Mouse (Mus musculus): Measurements from ENCODE around the gene Pde1c. TPM values are rescaled to one million over a fixed set of nuclear protein-coding genes. Genes with fewer than 3 reads are reported as not detected.

Pde1c gene
- polyA plus RNA-seq, 1 experiment from 2014 or later, result 2.7 TPM

GRCm38 (mm10) chr6:56310318-56310717, 258.6 kb downstream of the Pde1c start:
- ATAC-seq (replicated peaks; ENCODE audit: insufficient number of reproducible peaks, low FRiP score, low TSS enrichment, low read depth) (no peak), DNase-seq (ENCODE audit: low spot score) (no peak)
- Histone ChIP-seq H3K9me3 (replicated peaks; ENCODE audit: control insufficient read depth, low read length) (no peaks in the 10 kb centered on the region), H3K4me1 (ENCODE audit: control insufficient read depth, insufficient read depth, low read length) (no peaks in the 10 kb centered on the region), H3K4me3 (ENCODE audit: low read depth, low read length) (no peak overlapping the region), H3K27me3 (ENCODE audit: control insufficient read depth, insufficient read depth, low read length) (no peaks in the 10 kb centered on the region), H3K9ac (replicated peaks; ENCODE audit: low read length) (no peak overlapping the region), H3K27ac (replicated peaks; ENCODE audit: low read depth, low read length) (no peak overlapping the region), H3K4me2 (ENCODE audit: low read depth, low read length) (no peak overlapping the region), H3K36me3 (replicated peaks; ENCODE audit: control insufficient read depth, insufficient read depth, low read depth, low read length) (no peaks in the 10 kb centered on the region)

GRCm38 (mm10) chr6:56306066-56306465, 262.8 kb downstream of the Pde1c start:
- no peak overlapping the region for H3K4me3 ChIP-seq (ENCODE audit: low read depth, low read length)
- no peak for DNase-seq (ENCODE audit: low spot score)
- no peaks in the 10 kb centered on the region for H3K9me3 ChIP-seq (replicated peaks; ENCODE audit: control insufficient read depth, low read length)
- no peaks in the 10 kb centered on the region for H3K4me1 ChIP-seq (ENCODE audit: control insufficient read depth, insufficient read depth, low read length)
- 96% methylated on average over 2 of the region's 2 CpGs for WGBS
- ATAC-seq (replicated peaks; ENCODE audit: insufficient number of reproducible peaks, low FRiP score, low TSS enrichment, low read depth), result no peak
- H3K27me3 ChIP-seq (ENCODE audit: control insufficient read depth, insufficient read depth, low read length), result no peaks in the 10 kb centered on the region
- no peaks in the 10 kb centered on the region for H3K36me3 ChIP-seq (replicated peaks; ENCODE audit: control insufficient read depth, insufficient read depth, low read depth, low read length)
- no peak overlapping the region for H3K27ac ChIP-seq (replicated peaks; ENCODE audit: low read depth, low read length)
- no peak overlapping the region for H3K4me2 ChIP-seq (ENCODE audit: low read depth, low read length)
- no peak overlapping the region for H3K9ac ChIP-seq (replicated peaks; ENCODE audit: low read length)

GRCm38 (mm10) chr6:56292176-56292575, 276.7 kb downstream of the Pde1c start:
- Histone ChIP-seq H3K27me3 (ENCODE audit: control insufficient read depth, insufficient read depth, low read length) (no peaks in the 10 kb centered on the region), H3K4me1 (ENCODE audit: control insufficient read depth, insufficient read depth, low read length) (no peaks in the 10 kb centered on the region), H3K36me3 (replicated peaks; ENCODE audit: control insufficient read depth, insufficient read depth, low read depth, low read length) (no peaks in the 10 kb centered on the region), H3K4me3 (ENCODE audit: low read depth, low read length) (no peak overlapping the region), H3K9ac (replicated peaks; ENCODE audit: low read length) (no peak overlapping the region), H3K4me2 (ENCODE audit: low read depth, low read length) (no peak overlapping the region), H3K27ac (replicated peaks; ENCODE audit: low read depth, low read length) (no peak overlapping the region), H3K9me3 (replicated peaks; ENCODE audit: control insufficient read depth, low read length) (no peaks in the 10 kb centered on the region)
- DNase-seq (ENCODE audit: low spot score) (no peak), ATAC-seq (replicated peaks; ENCODE audit: insufficient number of reproducible peaks, low FRiP score, low TSS enrichment, low read depth) (no peak)
- WGBS, result 72% methylated on average over 1 of the region's 1 CpGs

GRCm38 (mm10) chr6:56289307-56289706, 279.6 kb downstream of the Pde1c start:
- WGBS, result 71% methylated on average over 2 of the region's 2 CpGs
- no peaks in the 10 kb centered on the region for H3K27me3 ChIP-seq (ENCODE audit: control insufficient read depth, insufficient read depth, low read length)
- no peak overlapping the region for H3K9ac ChIP-seq (replicated peaks; ENCODE audit: low read length)
- ATAC-seq (replicated peaks; ENCODE audit: insufficient number of reproducible peaks, low FRiP score, low TSS enrichment, low read depth) (no peak), DNase-seq (ENCODE audit: low spot score) (no peak)
- no peak overlapping the region for H3K4me2 ChIP-seq (ENCODE audit: low read depth, low read length)
- H3K36me3 ChIP-seq (replicated peaks; ENCODE audit: control insufficient read depth, insufficient read depth, low read depth, low read length), result no peaks in the 10 kb centered on the region
- H3K4me3 ChIP-seq (ENCODE audit: low read depth, low read length), result no peak overlapping the region
- no peak overlapping the region for H3K27ac ChIP-seq (replicated peaks; ENCODE audit: low read depth, low read length)
- no peaks in the 10 kb centered on the region for H3K4me1 ChIP-seq (ENCODE audit: control insufficient read depth, insufficient read depth, low read length)
- H3K9me3 ChIP-seq (replicated peaks; ENCODE audit: control insufficient read depth, low read length), result no peaks in the 10 kb centered on the region

- Histone ChIP-seq H3K4me1 (ENCODE audit: control insufficient read depth, insufficient read depth, low read length) (no peaks in the 10 kb centered on the region), H3K27ac (replicated peaks; ENCODE audit: low read depth, low read length) (no peak overlapping the region), H3K36me3 (replicated peaks; ENCODE audit: control insufficient read depth, insufficient read depth, low read depth, low read length) (no peaks in the 10 kb centered on the region), H3K9ac (replicated peaks; ENCODE audit: low read length) (no peak overlapping the region), H3K4me2 (ENCODE audit: low read depth, low read length) (no peak overlapping the region), H3K27me3 (ENCODE audit: control insufficient read depth, insufficient read depth, low read length) (no peaks in the 10 kb centered on the region), H3K9me3 (replicated peaks; ENCODE audit: control insufficient read depth, low read length) (no peaks in the 10 kb centered on the region), H3K4me3 (ENCODE audit: low read depth, low read length) (no peak overlapping the region)
- DNase-seq (ENCODE audit: low spot score) (no peak), ATAC-seq (replicated peaks; ENCODE audit: insufficient number of reproducible peaks, low FRiP score, low TSS enrichment, low read depth) (no peak)
- WGBS, result 83% methylated on average over 4 of the region's 4 CpGs
Observed at GRCm38 (mm10) chr6:56284821-56285220, 284.1 kb downstream of the Pde1c start.

- Histone ChIP-seq H3K4me3 (ENCODE audit: low read depth, low read length) (no peak overlapping the region), H3K4me1 (ENCODE audit: control insufficient read depth, insufficient read depth, low read length) (no peaks in the 10 kb centered on the region), H3K36me3 (replicated peaks; ENCODE audit: control insufficient read depth, insufficient read depth, low read depth, low read length) (no peaks in the 10 kb centered on the region), H3K9me3 (replicated peaks; ENCODE audit: control insufficient read depth, low read length) (no peaks in the 10 kb centered on the region), H3K9ac (replicated peaks; ENCODE audit: low read length) (no peak overlapping the region), H3K27ac (replicated peaks; ENCODE audit: low read depth, low read length) (no peak overlapping the region), H3K4me2 (ENCODE audit: low read depth, low read length) (no peak overlapping the region), H3K27me3 (ENCODE audit: control insufficient read depth, insufficient read depth, low read length) (no peaks in the 10 kb centered on the region)
- DNase-seq (ENCODE audit: low spot score) (no peak), ATAC-seq (replicated peaks; ENCODE audit: insufficient number of reproducible peaks, low FRiP score, low TSS enrichment, low read depth) (no peak)
- 68% methylated on average over 1 of the region's 1 CpGs for WGBS
Observed at GRCm38 (mm10) chr6:56275461-56275860, 293.4 kb downstream of the Pde1c start.

- 79% methylated on average over 2 of the region's 2 CpGs for WGBS
- H3K36me3 ChIP-seq (replicated peaks; ENCODE audit: control insufficient read depth, insufficient read depth, low read depth, low read length), result no peaks in the 10 kb centered on the region
- H3K4me3 ChIP-seq (ENCODE audit: low read depth, low read length), result no peak overlapping the region
- no peak overlapping the region for H3K27ac ChIP-seq (replicated peaks; ENCODE audit: low read depth, low read length)
- H3K9me3 ChIP-seq (replicated peaks; ENCODE audit: control insufficient read depth, low read length), result no peaks in the 10 kb centered on the region
- no peaks in the 10 kb centered on the region for H3K27me3 ChIP-seq (ENCODE audit: control insufficient read depth, insufficient read depth, low read length)
- DNase-seq (ENCODE audit: low spot score) (no peak), ATAC-seq (replicated peaks; ENCODE audit: insufficient number of reproducible peaks, low FRiP score, low TSS enrichment, low read depth) (no peak)
- H3K4me2 ChIP-seq (ENCODE audit: low read depth, low read length), result no peak overlapping the region
- no peaks in the 10 kb centered on the region for H3K4me1 ChIP-seq (ENCODE audit: control insufficient read depth, insufficient read depth, low read length)
- no peak overlapping the region for H3K9ac ChIP-seq (replicated peaks; ENCODE audit: low read length)
Observed at GRCm38 (mm10) chr6:56271741-56272140, 297.2 kb downstream of the Pde1c start.

- Histone ChIP-seq H3K9me3 (replicated peaks; ENCODE audit: control insufficient read depth, low read length) (no peaks in the 10 kb centered on the region), H3K36me3 (replicated peaks; ENCODE audit: control insufficient read depth, insufficient read depth, low read depth, low read length) (no peaks in the 10 kb centered on the region), H3K4me2 (ENCODE audit: low read depth, low read length) (no peak overlapping the region), H3K4me1 (ENCODE audit: control insufficient read depth, insufficient read depth, low read length) (no peaks in the 10 kb centered on the region), H3K4me3 (ENCODE audit: low read depth, low read length) (no peak overlapping the region), H3K27ac (replicated peaks; ENCODE audit: low read depth, low read length) (no peak overlapping the region), H3K9ac (replicated peaks; ENCODE audit: low read length) (no peak overlapping the region), H3K27me3 (ENCODE audit: control insufficient read depth, insufficient read depth, low read length) (no peaks in the 10 kb centered on the region)
- DNase-seq (ENCODE audit: low spot score), result no peak
- WGBS, result 89% methylated on average over 4 of the region's 4 CpGs
- ATAC-seq (replicated peaks; ENCODE audit: insufficient number of reproducible peaks, low FRiP score, low TSS enrichment, low read depth), result no peak
Observed at GRCm38 (mm10) chr6:56264509-56264908, 304.4 kb downstream of the Pde1c start.

Data from embryonic facial prominence, embryonic 11.5 days (tissue).